Mouse (Mus musculus): ENCODE results near the gene Vmn1r175. TPM values are rescaled to one million over a fixed set of nuclear protein-coding genes. Genes with fewer than 3 reads are reported as not detected.
"Not testable (repeated sequence)": the region's sequence is repeated elsewhere in the genome, so short reads cannot be mapped to it uniquely, and the experiment has no call there.

The Vmn1r175 gene
- not detected in 2 replicates for polyA plus RNA-seq (2015; fragmentation: Nextera tagmentation; extraction: Ambion mirVana)

DNA sequence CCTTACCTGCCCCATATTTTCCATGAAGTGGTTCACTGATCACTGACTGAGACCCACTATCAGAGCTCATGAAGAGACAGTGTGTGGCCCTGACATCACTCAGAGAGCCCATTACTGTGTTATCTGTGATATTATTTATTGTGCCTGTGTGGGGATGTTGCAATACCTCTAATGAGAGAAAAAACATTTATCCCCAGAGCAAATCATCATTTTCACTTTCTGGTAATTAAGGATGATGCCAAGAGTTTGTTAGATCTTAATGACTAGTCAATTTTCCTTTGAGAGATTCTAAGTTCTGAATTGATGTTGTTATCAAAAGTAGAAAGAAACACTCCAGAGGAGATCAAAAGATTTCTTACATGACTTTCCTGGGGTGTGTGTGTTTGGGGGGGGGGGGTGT, at the start of gene Vmn1r175:
Vmn1r175 (minus strand) TSS at position 101 of the 400 bp plus-strand sequence.
- H3K9ac ChIP-seq (ENCODE audit: low read depth, low read length); H3K4me3 ChIP-seq (replicated peaks; ENCODE audit: low read depth, low read length); DNase-seq (ENCODE audit: low spot score); H3K36me3 ChIP-seq (ENCODE audit: insufficient read depth, low read length); H3K4me2 ChIP-seq (ENCODE audit: low read length); H3K27me3 ChIP-seq (ENCODE audit: insufficient read depth, low read length); H3K9me3 ChIP-seq (replicated peaks; ENCODE audit: low read length); ATAC-seq (replicated peaks; ENCODE audit: low FRiP score, low read depth); H3K27ac ChIP-seq; H3K4me1 ChIP-seq (replicated peaks; ENCODE audit: insufficient read depth, low read length): not testable (repeated sequence)

DNA sequence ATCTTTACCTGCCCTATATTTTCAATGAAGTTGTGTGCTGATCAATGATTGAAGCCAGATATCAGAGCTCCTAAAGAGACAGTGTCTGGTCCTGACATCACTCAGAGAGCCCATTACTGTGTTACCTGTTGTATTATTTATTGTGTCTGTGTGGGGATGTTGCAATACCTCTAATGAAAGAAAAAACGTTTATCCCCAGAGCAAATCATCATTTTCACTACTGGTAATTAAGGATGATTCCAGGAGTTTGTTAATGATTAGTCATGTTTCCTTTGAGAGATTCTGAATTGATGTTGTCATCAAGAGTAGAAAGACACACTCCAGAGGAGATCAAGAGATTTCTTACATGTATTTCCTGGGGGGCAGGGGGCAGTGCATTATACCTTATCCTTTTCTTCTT, 26.8 kb upstream of the Vmn1r175 start, which contains the start of gene Vmn1r176:
Vmn1r176 (minus strand) TSS at position 101 of the 400 bp plus-strand sequence.
- not testable (repeated sequence) for ATAC-seq (replicated peaks; ENCODE audit: low FRiP score, low read depth); H3K27ac ChIP-seq; H3K9ac ChIP-seq (ENCODE audit: low read depth, low read length); H3K4me2 ChIP-seq (ENCODE audit: low read length); H3K9me3 ChIP-seq (replicated peaks; ENCODE audit: low read length); H3K27me3 ChIP-seq (ENCODE audit: insufficient read depth, low read length); H3K4me3 ChIP-seq (replicated peaks; ENCODE audit: low read depth, low read length); DNase-seq (ENCODE audit: low spot score); H3K36me3 ChIP-seq (ENCODE audit: insufficient read depth, low read length); H3K4me1 ChIP-seq (replicated peaks; ENCODE audit: insufficient read depth, low read length)
- no CpG with 5 or more reads among the region's 1 CpGs for WGBS

DNA sequence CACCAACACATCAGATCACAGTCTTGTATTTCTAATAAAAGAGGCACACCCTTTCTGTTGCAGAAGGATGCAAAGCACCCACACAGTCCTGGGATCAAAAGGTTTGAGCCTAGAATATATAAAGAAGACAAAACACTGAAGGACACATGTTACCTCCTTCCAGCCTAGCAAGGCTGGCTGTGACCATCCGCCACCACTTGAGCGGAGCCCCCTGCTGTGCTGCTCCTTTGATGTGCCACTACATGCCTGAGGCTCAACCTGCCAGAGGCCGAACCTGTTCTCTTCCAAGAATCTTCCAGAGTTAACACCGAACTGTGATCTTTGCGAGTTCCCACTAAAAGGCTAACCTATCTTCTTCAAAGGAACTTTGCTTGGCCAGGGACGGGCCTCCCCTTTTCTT, 25.9 kb downstream of the Vmn1r175 start:
- 82% methylated on average over 6 of the region's 6 CpGs for WGBS
- Histone ChIP-seq H3K4me2 (ENCODE audit: low read length) (no peak overlapping the region), H3K9ac (ENCODE audit: low read depth, low read length) (no peak overlapping the region), H3K27ac (no peak overlapping the region), H3K36me3 (ENCODE audit: insufficient read depth, low read length) (no peaks in the 10 kb centered on the region), H3K27me3 (ENCODE audit: insufficient read depth, low read length) (no peaks in the 10 kb centered on the region), H3K4me1 (replicated peaks; ENCODE audit: insufficient read depth, low read length) (no peaks in the 10 kb centered on the region), H3K9me3 (replicated peaks; ENCODE audit: low read length) (no peaks in the 10 kb centered on the region; the same call in 1 of the 2 replicates), H3K4me3 (replicated peaks; ENCODE audit: low read depth, low read length) (no peak overlapping the region)
- ATAC-seq (replicated peaks; ENCODE audit: low FRiP score, low read depth): no peak
- TF ChIP-seq CTCF (IDR thresholded peaks at IDR 0.05; ENCODE audit: low read depth): no peak
- DNase-seq (ENCODE audit: low spot score): no peak

Other genes with a start within 250 kb of the Vmn1r175 start
- not detected in 2 replicates for gene Vmn1r169, start 235.1 kb downstream of the Vmn1r175 start, polyA plus RNA-seq (2015; fragmentation: Nextera tagmentation; extraction: Ambion mirVana)
- gene Vmn1r170, start 204.5 kb downstream of the Vmn1r175 start, polyA plus RNA-seq (2015; fragmentation: Nextera tagmentation; extraction: Ambion mirVana): not detected in 2 replicates
- gene Vmn1r171, start 179.9 kb downstream of the Vmn1r175 start, polyA plus RNA-seq (2015; fragmentation: Nextera tagmentation; extraction: Ambion mirVana): not detected in 2 replicates
- not detected in 2 replicates for gene Vmn1r172, start 152.3 kb downstream of the Vmn1r175 start, polyA plus RNA-seq (2015; fragmentation: Nextera tagmentation; extraction: Ambion mirVana)
- not detected in 2 replicates for gene Vmn1r173, start 109.9 kb downstream of the Vmn1r175 start, polyA plus RNA-seq (2015; fragmentation: Nextera tagmentation; extraction: Ambion mirVana)
- not detected in 2 replicates for gene Vmn1r174, start 58.4 kb downstream of the Vmn1r175 start, polyA plus RNA-seq (2015; fragmentation: Nextera tagmentation; extraction: Ambion mirVana)
- gene Vmn1r176, start 26.7 kb upstream of the Vmn1r175 start, polyA plus RNA-seq (2015; fragmentation: Nextera tagmentation; extraction: Ambion mirVana): not detected in 2 replicates
- gene Vmn1r177, start 55.8 kb upstream of the Vmn1r175 start, polyA plus RNA-seq (2015; fragmentation: Nextera tagmentation; extraction: Ambion mirVana): not detected in 2 replicates
- not detected in 2 replicates for gene Vmn1r178, start 81.4 kb upstream of the Vmn1r175 start, polyA plus RNA-seq (2015; fragmentation: Nextera tagmentation; extraction: Ambion mirVana)
- gene Vmn1r179, start 116.3 kb upstream of the Vmn1r175 start, polyA plus RNA-seq (2015; fragmentation: Nextera tagmentation; extraction: Ambion mirVana): not detected in 2 replicates
- gene Vmn1r180, start 140.0 kb upstream of the Vmn1r175 start, polyA plus RNA-seq (2015; fragmentation: Nextera tagmentation; extraction: Ambion mirVana): not detected in 2 replicates
- gene Vmn1r181, start 164.0 kb upstream of the Vmn1r175 start, polyA plus RNA-seq (2015; fragmentation: Nextera tagmentation; extraction: Ambion mirVana): not detected in 2 replicates
- gene V1rd19, start 191.0 kb upstream of the Vmn1r175 start, polyA plus RNA-seq (2015; fragmentation: Nextera tagmentation; extraction: Ambion mirVana): not detected in 2 replicates
- gene Vmn1r183, start 242.6 kb upstream of the Vmn1r175 start, polyA plus RNA-seq (2015; fragmentation: Nextera tagmentation; extraction: Ambion mirVana): not detected in 2 replicates

Data from kidney, postnatal 0 days (tissue).